Mouse (Mus musculus) kidney, postnatal 0 days (tissue): Measurements from ENCODE around the gene Best1. TPM values are rescaled to one million over a fixed set of nuclear protein-coding genes. Genes with fewer than 3 reads are reported as not detected.

Experiments used
- ATAC-seq: fragments of 200-750 bp; cut with Nextera tagmentation; replicated peaks from 2 replicates; pipeline ENCODE4 v1.8.0; 2017; ENCODE audit warnings: low read depth, moderate number of reproducible peaks, moderate TSS enrichment, moderate library complexity; ENCODE audit not compliant: low FRiP score
- DNase-seq: peaks from one replicate; pipeline ENCODE4 v3.0.0-alpha.2; 2016; ENCODE audit warnings: low spot score
- H3K27ac ChIP-seq: fragments of 300-500 bp; sonication (generic); 2 replicates; pipeline ENCODE4 v1.5.1; 2014; ENCODE audit warnings: mild to moderate bottlenecking
- H3K27me3 ChIP-seq: fragments of 300-500 bp; sonication (generic); 2 replicates; pipeline ENCODE4 v1.6.1; 2014; ENCODE audit warnings: low read length, mixed read lengths; ENCODE audit not compliant: insufficient read depth
- H3K36me3 ChIP-seq: fragments of 300-500 bp; sonication (generic); 2 replicates; pipeline ENCODE4 v1.6.1; 2014; ENCODE audit warnings: low read length, mixed read lengths; ENCODE audit not compliant: insufficient read depth
- H3K4me1 ChIP-seq: fragments of 300-500 bp; sonication (generic); replicated peaks from 2 replicates; pipeline ENCODE4 v1.6.1; 2014; ENCODE audit warnings: antibody characterized with exemption, low read length, mixed read lengths; ENCODE audit not compliant: insufficient read depth
- H3K4me2 ChIP-seq: fragments of 300-500 bp; sonication (generic); 2 replicates; pipeline ENCODE4 v1.6.1; 2014; ENCODE audit warnings: mild to moderate bottlenecking, low read length, moderate library complexity, mixed read lengths
- H3K4me3 ChIP-seq: fragments of 300-500 bp; sonication (generic); replicated peaks from 2 replicates; pipeline ENCODE4 v1.5.1; 2014; ENCODE audit warnings: low read depth, low read length
- H3K9ac ChIP-seq: fragments of 300-500 bp; sonication (generic); 2 replicates; pipeline ENCODE4 v1.6.1; 2014; ENCODE audit warnings: low read depth, low read length
- H3K9me3 ChIP-seq: fragments of 300-500 bp; sonication (generic); replicated peaks from 2 replicates; pipeline ENCODE4 v1.6.1; 2016; ENCODE audit warnings: low read length, inconsistent platforms, mixed read lengths
- CTCF ChIP-seq: IDR thresholded peaks from 2 replicates; pipeline ENCODE4 v1.5.1; 2016; ENCODE audit warnings: antibody characterized with exemption, low read depth, mild to moderate bottlenecking, moderate library complexity
- WGBS: fragments of 180-500 bp; shearing (Covaris S2); extraction: QIAGEN DNeasy Blood & Tissue Kit; methylation state at CpG from one replicate; pipeline ENCODE4 v1.1.7; 2014; 5-methylcytosine and 5-hydroxymethylcytosine counted together
- polyA plus RNA-seq: library from polyadenylated mRNA; unstranded; fragments of >200 nt; fragmentation: Nextera tagmentation; extraction: Ambion mirVana; gene quantifications from 2 replicates; pipeline ENCODE4 v1.2.1, GENCODE M21; 2015

The Best1 gene
- polyA plus RNA-seq, 1 experiment from 2014 or later = 3.3 TPM

GRCm38 (mm10) chr19:9957965-9958364, 43.5 kb downstream of the Best1 start:
- Histone ChIP-seq H3K9me3 (no peaks in the 10 kb centered on the region), H3K4me1 (peaks cover 8% of the 10 kb centered on the region; the same call in 1 of the 2 replicates), H3K4me2 (no peak overlapping the region), H3K9ac (no peak overlapping the region), H3K36me3 (no peaks in the 10 kb centered on the region), H3K4me3 (no peak overlapping the region), H3K27me3 (no peaks in the 10 kb centered on the region), H3K27ac (no peak overlapping the region)
- no peak for ATAC-seq
- DNase-seq = no peak
- TF ChIP-seq CTCF = no peak
- WGBS = 85% methylated on average over 5 of the region's 5 CpGs

- H3K9me3 ChIP-seq = no peaks in the 10 kb centered on the region
- H3K36me3 ChIP-seq = no peaks in the 10 kb centered on the region
- peaks cover 8% of the 10 kb centered on the region; the same call in 1 of the 2 replicates for H3K4me1 ChIP-seq
- no peak overlapping the region for H3K4me2 ChIP-seq
- no peaks in the 10 kb centered on the region for H3K27me3 ChIP-seq
- 79% methylated on average over 4 of the region's 4 CpGs for WGBS
- H3K9ac ChIP-seq = no peak overlapping the region
- DNase-seq = no peak
- no peak for TF ChIP-seq CTCF
- no peak for ATAC-seq
- H3K4me3 ChIP-seq = no peak overlapping the region
- H3K27ac ChIP-seq = no peak overlapping the region
These were observed 44.6 kb downstream of the Best1 start for GRCm38 (mm10) chr19:9956624-9957388.

- Histone ChIP-seq H3K27ac (peak overlapping the region; percentile 87; the same call in 1 of the 2 replicates), H3K4me1 (peaks cover 8% of the 10 kb centered on the region; the same call in 1 of the 2 replicates), H3K4me3 (no peak overlapping the region), H3K36me3 (no peaks in the 10 kb centered on the region), H3K27me3 (no peaks in the 10 kb centered on the region), H3K4me2 (no peak overlapping the region), H3K9ac (0 out of 2 replicates have a peak overlapping the region, but pooled peaks have one; percentile 35), H3K9me3 (no peaks in the 10 kb centered on the region)
- no peak for TF ChIP-seq CTCF
- no peak for DNase-seq
- 81% methylated on average over 1 of the region's 1 CpGs for WGBS
- ATAC-seq = no peak
These were observed 46.0 kb downstream of the Best1 start for GRCm38 (mm10) chr19:9955438-9955837.

- no peak overlapping the region for H3K4me3 ChIP-seq
- H3K4me2 ChIP-seq = peak overlapping the region; percentile 37
These were observed 46.6 kb downstream of the Best1 start for GRCm38 (mm10) chr19:9954811-9955202.

GRCm38 (mm10) chr19:9954055-9954810, 47.2 kb downstream of the Best1 start:
- peak overlapping the region; percentile 87 for H3K27ac ChIP-seq
- peaks cover 8% of the 10 kb centered on the region; the same call in 1 of the 2 replicates for H3K4me1 ChIP-seq
- peak; percentile 91 for DNase-seq
- peak; percentile 72; the same call in 1 of the 2 replicates for ATAC-seq
- H3K9me3 ChIP-seq = no peaks in the 10 kb centered on the region
- WGBS = 22% methylated on average over 7 of the region's 7 CpGs
- no peaks in the 10 kb centered on the region for H3K27me3 ChIP-seq
- TF ChIP-seq CTCF = 0 out of 2 replicates have a peak, but pooled peaks have one; percentile 12
- H3K36me3 ChIP-seq = no peaks in the 10 kb centered on the region
- H3K9ac ChIP-seq = no peak overlapping the region
- no peak overlapping the region for H3K4me3 ChIP-seq
- peak overlapping the region; percentile 37 for H3K4me2 ChIP-seq

More at GRCm38 (mm10) chr19:9954811-9955202, 46.6 kb downstream of the Best1 start:
- Histone ChIP-seq H3K27ac (peak overlapping the region; percentile 87), H3K9me3 (no peaks in the 10 kb centered on the region), H3K9ac (peak overlapping the region; percentile 35; the same call in 1 of the 2 replicates), H3K36me3 (no peaks in the 10 kb centered on the region), H3K4me1 (peaks cover 8% of the 10 kb centered on the region; the same call in 1 of the 2 replicates), H3K27me3 (no peaks in the 10 kb centered on the region)
- WGBS = 32% methylated on average over 5 of the region's 5 CpGs
- peak; percentile 33; the same call in 1 of the 2 replicates for ATAC-seq
- DNase-seq = peak; percentile 55
- TF ChIP-seq CTCF = no peak

GRCm38 (mm10) chr19:9952912-9953311, 48.5 kb downstream of the Best1 start:
- ATAC-seq = no peak
- H3K27ac ChIP-seq = no peak overlapping the region
- no peak for DNase-seq
- H3K27me3 ChIP-seq = no peaks in the 10 kb centered on the region
- no peak overlapping the region for H3K4me3 ChIP-seq
- TF ChIP-seq CTCF = no peak
- no peak overlapping the region for H3K9ac ChIP-seq
- WGBS = 82% methylated on average over 3 of the region's 3 CpGs
- H3K36me3 ChIP-seq = no peaks in the 10 kb centered on the region
- peaks cover 8% of the 10 kb centered on the region; the same call in 1 of the 2 replicates for H3K4me1 ChIP-seq
- no peaks in the 10 kb centered on the region for H3K9me3 ChIP-seq
- no peak overlapping the region for H3K4me2 ChIP-seq
